Mouse (Mus musculus) thymus, postnatal 10 days (tissue): Measurements from ENCODE around the gene Gfod1.

Experiments
- DNase-seq, 2 experiments: peaks; one replicate each; pipeline ENCODE4 v3.0.0; 2021; ENCODE audit warnings: low spot score in 2 of 2

Gene Gfod1

GRCm38 (mm10) chr13:43200473-43200872 is 103.5 kb downstream of the Gfod1 start:
- DNase-seq = no peak

- DNase-seq = no peak
These were observed 104.2 kb downstream of the Gfod1 start for GRCm38 (mm10) chr13:43199749-43200148.

DNA sequence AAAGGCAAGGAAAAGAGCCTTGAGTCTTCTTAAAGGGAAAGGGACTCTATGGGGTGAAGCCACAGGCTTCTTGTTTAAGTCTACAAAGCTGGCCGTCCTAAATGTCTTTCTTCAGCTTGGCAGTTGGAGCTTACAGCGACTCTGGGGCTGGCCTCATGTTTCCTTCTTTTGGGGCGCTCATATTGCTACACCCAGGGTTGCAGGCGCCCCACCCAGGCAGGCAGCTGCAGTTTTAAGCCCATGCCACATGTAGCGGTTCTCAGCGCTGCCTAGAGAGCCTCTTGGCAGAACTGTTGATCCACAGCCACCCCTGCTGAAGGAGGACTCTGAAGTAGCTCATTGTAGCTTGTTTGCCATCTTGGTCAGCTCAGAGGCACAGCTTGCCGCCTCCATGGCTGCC is 104.7 kb downstream of the Gfod1 start:
- DNase-seq = no peak

DNA sequence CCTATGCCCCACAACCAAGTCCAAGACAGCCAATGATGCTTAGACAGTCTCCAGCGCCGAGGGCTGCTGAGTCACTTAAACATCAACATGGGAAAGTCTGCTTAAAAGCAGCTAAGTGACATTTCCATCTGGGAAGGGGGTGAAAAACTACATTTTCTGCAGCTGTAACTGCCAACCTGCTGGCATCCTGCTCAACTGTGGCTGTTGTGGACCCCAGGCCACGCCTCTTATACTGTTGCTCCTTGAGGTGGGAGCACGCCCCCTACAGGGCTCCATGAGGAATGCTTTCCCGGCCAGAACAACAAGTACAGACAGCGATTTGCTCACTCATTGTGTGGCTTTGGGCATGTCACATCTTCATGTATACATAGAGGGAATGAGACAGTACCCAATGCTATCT is 106.8 kb downstream of the Gfod1 start:
- no peak for DNase-seq

- DNase-seq = no peak
These were observed 108.0 kb downstream of the Gfod1 start for GRCm38 (mm10) chr13:43196000-43196399.

DNA sequence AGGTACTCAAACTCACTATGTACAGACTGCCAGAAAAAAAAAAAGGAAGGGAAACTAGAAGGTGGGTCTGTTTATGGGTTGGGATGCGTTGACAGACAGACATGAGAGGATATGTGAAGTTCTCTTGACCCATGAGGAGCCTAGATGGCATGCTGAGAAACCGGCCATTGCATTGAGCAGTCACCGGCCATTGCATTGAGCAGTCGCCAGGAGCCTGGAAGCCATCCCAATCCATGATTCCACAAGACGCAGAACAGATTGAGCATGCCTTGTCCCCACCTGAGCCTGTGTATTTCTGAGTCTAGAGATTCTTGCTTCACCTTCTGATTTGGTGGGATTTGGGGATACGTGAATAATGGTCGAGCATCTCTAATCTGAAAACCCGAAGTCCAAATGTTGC is 110.0 kb downstream of the Gfod1 start:
- DNase-seq = no peak

DNA sequence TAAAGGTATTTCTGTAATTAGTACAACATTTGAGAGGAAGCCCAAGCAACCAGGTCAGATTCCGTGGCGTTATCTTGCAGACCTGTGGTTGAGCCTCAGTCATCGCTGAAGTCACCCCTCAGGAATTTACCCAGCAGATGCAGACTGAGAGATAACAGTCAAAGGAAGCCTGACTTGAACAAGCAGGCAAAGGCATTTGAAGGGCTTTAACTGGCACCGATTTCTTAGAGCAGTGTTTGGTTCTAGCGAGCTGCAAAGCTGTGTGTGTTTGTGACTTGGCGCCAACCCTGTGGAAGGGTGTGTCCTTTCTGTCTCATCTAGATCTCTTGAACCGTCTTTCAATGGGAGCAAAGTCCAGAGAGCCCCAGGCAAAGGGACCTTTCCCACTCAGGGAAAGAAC is 110.7 kb downstream of the Gfod1 start:
- DNase-seq = no peak

- DNase-seq = no peak
These were observed 112.2 kb downstream of the Gfod1 start for GRCm38 (mm10) chr13:43191741-43192192.

DNA sequence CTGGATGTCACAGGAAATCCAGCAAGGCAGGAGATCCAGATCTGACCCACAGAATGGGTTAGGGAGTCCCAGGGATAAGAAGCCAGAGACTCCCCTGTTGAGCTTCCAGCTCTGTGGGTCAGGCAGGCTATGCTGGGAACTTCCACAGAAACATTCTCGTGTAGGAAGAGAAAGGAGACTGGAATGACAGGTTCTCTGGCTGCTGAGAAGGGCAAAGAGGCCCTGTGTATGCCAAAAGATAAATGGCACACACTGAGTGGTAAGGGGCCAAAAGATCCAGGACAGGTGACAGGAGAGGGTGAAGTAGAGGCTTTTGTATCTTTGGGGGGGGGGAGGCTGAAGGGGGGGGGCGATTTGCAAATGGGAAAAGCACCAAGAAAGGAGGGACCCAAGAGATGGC is 112.7 kb downstream of the Gfod1 start:
- DNase-seq = no peak

DNA sequence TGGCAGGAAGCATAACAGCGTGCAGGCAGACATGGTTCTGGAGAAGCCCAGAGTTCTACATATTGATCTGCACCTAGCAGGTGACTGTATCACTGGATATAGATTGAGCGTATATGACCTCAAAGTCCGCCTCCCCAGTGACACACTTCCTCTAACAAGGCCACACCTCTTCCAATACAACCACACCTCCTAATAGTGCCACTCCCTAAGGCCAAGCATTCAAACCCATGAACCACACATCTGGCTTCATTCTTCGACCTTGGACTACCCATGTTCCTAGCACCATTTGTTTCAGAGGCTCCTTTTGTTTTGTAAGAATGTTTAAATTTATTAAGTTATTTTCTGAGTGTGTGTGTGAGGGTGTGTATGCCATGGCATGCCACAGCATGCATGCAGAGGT is 116.2 kb downstream of the Gfod1 start:
- no peak for DNase-seq

GRCm38 (mm10) chr13:43183248-43184055 is 120.5 kb downstream of the Gfod1 start:
- DNase-seq = no peak

DNA sequence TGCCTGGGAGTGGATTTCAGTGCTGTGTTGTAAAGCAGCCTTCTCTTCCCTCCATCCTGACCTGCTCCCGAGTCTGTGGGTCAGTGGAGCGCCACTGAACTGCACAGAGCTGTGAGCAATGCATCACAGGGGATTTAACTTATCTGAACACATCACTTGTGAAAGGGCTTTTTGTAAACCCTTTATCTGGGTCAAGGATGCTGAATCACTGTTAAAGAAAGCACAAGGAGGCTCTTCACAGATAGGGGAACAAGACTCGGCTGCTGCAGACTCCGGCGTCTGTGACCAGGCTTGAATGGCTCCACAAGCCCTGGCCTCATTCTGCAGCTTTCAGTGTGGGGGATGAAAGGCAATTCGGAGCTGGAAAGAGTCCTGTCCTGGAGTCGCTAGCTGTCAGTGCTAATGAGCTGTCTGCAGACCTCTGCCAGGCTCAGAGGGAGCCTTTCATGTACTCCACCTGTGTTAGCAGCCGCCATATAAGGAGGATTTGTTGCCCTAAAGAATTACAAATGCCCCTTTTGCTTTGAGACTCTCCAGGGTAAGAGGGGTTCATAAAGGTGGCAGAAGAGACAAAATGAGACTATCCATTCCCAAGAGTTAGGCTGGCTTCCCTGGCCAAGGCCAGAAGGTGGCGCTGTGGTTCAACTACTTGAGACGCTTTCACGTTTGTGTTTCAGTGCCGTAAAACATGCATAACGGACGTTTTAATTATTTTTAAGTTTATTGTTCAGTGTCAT is 121.3 kb downstream of the Gfod1 start:
- peak; percentile 43 to 89 for DNase-seq

- DNase-seq = no peak
These were observed 122.9 kb downstream of the Gfod1 start for GRCm38 (mm10) chr13:43181104-43181503.

DNA sequence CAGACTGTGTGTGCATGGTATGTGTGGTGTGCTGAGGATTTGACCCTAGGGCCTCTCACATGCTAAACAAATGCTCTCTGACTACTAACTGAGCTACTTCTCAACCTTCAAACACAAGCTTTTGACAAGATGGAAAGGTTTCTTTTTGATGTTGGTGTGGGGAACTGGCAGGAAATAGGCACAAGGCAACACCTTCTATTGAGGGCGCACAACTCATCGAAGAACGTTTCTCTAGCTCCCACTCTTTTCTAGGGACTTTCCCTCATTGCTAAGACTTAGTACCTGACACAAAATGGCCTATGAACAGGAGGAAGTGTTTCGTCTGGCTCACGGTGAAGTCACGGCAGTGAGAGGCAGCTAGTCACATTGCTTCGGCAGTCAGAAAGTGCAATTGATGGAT is 126.7 kb downstream of the Gfod1 start:
- DNase-seq = no peak

DNA sequence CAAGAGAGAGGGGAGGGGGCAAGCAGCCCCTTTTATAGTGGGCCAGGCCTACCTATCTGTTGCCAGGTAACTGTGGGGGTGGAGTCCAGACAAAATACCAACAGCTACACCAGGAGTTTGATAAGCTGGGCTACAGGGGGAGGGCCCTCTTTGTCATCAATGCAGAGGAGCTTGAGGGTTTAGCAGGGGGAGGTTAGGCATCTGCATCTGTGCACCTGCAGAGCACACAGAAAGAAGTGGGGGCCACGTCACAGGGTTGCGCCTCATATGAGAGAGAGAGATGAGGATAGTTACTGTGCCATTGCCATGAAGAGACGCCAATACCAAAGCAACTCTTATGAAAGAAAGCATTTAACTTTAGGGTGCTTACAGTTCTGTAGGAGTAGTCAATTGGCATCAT is 127.3 kb downstream of the Gfod1 start:
- DNase-seq = no peak

DNA sequence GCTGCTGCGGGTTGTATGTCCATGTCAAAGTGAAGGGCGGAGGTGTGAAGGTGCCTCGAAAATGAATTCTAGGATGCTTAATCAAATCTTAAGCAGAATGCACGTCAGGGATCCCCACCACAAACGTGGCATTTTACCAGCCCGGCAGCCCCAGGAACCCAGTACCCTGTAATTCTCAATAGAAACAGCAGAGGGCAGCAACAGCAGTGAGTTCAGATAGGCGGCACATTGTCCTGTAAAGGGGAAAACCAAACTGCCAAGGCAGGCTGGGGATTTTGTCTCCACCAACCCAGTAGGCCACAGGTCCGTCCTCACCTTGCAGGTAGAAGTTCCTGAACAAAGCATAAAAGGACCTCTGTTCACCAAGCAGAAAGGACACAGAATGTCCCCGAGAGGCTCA is 130.7 kb downstream of the Gfod1 start:
- DNase-seq = peak; percentile 61 to 83

DNA sequence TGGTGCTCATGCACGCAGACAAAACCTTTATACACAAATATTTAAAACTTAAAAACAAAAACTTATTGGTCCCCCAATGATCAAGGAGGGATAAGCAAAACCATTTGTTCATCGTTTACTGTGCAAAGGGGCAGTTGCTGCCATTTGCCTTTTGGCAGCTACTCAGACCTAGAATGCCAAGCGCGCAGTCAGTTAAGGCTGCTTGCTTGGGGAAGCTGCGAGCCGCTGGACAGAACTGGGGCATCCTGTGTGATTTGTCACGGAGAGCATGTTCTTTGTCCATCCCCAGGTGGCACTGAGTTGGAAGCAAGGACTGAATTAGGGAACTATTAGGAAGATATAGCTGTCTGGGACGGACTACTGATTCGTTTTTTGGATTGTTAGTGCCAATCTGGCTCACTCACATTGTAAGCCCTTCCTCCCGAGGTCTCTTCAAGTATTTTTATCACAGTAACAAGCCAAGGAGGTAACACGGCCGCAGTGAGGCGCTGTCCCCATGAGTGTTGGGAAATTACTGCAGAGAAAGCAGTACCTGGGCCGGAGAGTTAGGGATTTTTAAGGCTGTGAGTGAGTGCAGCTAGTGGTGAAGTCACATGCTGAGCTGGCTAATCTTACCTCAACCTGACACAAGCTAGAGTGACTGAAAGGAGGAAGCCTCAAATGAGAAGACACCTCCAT is 131.8 kb downstream of the Gfod1 start:
- DNase-seq = no peak

- DNase-seq = peak; percentile 99 to 100
These were observed 132.8 kb downstream of the Gfod1 start, which contains the start of gene Tbc1d7 for GRCm38 (mm10) chr13:43171020-43171710. Gene Tbc1d7, minus strand, starts transcription at chr13:43171501.

- no peak for DNase-seq
These were observed 136.3 kb downstream of the Gfod1 start for GRCm38 (mm10) chr13:43167721-43168120.

DNA sequence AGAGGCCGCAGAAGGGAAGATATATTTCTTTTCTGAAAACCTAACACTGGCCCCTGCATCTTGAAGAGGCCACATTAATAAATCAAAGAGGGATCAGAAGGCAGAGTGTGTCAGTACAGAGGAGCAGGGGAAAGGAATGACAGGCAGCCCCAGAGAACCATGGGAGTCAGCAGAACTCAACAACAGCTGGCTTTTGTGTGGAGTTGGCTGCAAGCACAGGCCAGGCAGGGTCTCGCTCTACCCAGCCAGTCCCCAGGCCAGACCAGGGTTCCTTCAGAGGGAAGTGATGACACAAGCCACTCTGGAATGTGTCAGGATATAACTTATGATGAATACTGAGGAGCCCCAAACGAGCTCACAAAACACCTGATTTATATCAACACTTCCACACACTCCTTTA is 144.5 kb downstream of the Gfod1 start:
- no peak for DNase-seq

- no peak for DNase-seq
These were observed 145.7 kb downstream of the Gfod1 start for GRCm38 (mm10) chr13:43158281-43158680.

- DNase-seq = no peak
These were observed 146.6 kb downstream of the Gfod1 start for GRCm38 (mm10) chr13:43157370-43157769.
